Mouse (Mus musculus) inflammation-experienced regulatory T-cells, adult 6 months (primary cell): ENCODE results near the gene Cep152. TPM values are rescaled to one million over a fixed set of nuclear protein-coding genes. Genes with fewer than 3 reads are reported as not detected.

Source experiments
- ATAC-seq: one replicate; pipeline ENCODE4 v1.8.0; 2017
- polyA plus RNA-seq, 3 experiments: library from polyadenylated mRNA; unstranded; fragments of 100-300 nt; shearing (Covaris generic); gene quantifications; one replicate each; pipeline ENCODE4 v1.2.1; 2017

Gene Cep152
- polyA plus RNA-seq, 3 experiments from 2014 or later, result 5.0 to 5.8 (median 5.8) TPM

DNA sequence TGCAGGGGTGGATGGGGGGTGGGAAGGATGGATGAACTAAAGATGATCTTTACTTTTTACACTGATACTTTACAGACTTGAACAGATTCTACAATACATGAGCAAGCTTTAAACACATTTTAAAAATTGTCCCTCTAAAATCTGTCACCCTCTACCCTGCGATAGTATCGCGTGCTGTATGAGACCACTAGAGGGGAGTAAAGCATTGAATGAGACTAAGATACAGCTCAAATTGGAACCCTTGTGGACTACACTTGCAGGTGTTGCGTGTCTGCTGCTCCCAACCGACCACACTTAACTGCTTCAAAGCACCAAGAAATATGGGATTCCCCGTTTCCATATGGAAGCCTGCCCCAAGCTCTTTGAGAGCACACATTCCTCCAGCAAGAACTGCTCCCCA lies 69.1 kb downstream of the Cep152 start:
- no peak for ATAC-seq

DNA sequence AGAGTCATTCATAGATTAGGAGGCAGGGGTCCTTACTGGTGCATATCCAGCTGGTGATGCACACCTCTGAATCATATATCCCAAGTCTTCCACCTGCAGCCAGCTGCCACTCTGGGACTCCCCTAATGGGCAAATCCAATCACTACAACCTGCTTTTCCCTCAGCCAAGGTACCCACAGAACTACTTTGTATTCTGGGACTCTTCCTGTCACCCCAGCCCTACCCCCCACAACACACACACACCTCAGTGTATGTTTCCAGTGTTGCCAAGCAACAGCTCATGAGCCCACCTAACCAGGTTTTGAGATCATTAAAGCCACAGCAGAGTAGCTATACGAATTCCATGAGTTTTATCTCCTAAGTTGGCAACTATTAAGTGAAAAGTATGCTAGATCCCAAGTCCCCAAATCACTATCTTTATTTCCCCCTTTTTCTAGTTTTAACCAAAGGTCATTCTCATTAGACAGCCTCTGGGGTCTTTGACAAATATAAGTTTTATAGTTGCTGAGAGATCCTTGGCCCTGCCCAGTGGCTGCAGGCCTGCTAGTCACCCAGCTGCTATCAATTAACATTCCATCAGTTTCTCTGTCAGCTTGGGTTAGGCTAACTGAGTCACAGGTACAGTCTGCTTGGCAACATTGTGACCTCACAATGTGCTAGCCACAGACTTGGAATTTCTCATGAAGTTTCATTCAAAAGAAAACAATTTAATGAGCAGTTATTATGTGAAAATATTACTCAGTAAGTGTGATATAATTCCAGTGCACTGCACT lies 75.9 kb downstream of the Cep152 start:
- ATAC-seq, result no peak

DNA sequence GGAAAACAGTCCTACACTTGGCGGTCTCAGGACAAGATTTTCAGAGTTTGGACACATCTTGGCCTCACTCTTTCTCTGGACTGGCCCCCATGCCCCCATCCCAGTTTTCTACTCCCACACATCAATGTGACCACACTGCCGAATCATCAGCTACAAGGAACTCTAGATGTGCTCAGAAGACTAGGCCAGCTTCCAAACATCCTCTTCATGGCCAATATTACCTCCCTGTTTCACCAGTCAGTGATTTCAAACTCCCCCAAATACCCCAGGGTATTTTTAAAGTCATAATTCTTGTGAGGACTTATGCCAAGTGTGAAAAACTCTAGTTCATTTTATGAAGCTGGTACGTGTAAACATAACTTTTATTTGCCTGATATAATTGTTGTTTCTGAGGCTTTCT lies 79.9 kb downstream of the Cep152 start:
- no peak for ATAC-seq

DNA sequence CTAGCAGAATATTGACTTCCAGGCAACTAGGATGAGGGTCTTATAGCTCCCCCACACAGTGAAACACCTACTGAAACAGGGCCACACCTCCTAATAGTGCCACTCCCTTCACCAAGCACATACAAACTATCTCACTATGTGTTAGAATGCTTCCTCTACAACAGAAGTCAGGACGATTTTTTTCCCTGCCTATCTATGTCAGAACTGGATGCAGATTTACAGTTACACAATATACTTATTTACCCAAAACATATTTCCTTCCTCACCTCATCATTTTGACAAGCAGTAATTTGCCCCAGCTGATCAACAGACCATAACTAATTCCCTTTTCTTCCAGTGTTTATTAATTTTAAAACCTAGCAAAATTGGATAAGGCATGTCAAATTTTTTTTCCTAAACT lies 81.3 kb downstream of the Cep152 start:
- ATAC-seq, result no peak

DNA sequence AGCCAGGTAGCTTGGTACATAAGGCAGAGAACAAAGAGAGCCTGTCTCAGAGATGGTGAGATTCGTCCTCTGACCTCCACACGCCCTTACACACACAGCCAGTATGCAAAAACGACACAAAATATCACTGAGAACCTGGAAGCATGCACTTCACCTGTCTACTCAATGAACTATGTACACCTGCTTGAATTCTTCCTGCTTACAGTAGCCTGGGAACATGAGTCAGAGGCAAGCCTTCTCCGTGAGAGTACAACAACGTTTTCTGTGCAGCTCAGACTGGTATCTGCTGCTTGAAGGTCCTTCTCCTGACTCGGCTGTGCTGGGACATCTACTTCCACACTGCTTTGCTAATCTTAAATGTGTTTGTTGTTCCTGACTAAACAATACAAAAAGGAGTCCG lies 83.5 kb downstream of the Cep152 start:
- no peak for ATAC-seq

DNA sequence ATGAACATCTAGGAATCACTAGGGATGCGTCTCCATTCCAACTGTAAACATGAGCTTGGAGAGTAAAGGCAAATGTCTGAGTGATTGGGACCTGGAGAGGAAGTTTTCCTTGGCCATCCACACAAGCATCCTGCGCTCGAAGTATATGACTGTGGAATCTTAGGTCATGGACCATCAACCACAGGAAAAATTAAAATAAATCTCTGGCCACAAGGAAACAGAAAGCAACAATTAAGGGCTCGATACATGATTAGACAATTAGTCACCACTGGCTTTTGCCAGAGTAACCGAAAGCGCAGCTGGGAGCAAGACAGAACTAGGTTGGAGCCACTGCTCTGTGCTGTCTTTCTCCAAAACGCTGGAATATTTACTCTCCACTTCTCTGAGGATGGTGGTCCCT lies 84.3 kb downstream of the Cep152 start:
- ATAC-seq, result no peak

DNA sequence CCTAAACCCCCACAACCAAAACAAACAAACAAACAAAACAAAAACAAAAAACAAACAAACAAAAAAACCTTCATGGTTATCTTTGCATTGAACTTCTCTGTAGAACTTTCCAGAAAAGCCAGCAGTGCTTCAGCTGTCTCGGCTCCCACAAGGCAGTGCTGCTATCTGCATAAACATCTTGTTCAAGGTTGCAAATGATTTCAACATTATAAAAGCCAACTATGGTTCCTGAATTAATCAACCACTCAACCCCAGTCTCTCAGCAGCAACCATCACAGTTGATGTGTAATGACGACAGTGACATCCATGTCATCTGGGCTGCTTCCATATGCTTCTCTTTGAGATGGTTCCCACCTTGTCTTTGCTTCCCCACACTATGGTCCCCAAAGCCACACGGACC lies 85.3 kb downstream of the Cep152 start:
- no peak for ATAC-seq

DNA sequence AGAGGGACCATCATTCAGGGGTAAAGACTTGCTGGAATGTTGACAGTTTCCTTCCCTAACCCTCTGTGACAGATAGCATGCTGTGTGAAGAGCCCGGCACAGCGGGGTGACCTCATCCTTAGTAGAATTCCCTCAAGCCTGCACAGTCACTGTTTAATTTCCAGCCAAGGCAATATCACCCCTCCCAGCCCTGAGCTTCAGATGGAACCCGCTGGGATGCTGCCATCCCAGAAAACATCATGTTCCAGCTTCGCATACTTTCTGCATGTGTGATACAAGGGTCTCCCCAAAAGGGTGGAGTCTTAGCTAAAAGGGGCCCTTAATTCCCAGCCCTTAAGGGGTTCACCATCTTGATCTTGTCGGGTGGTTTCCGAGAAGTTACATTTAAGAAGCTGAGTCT lies 94.2 kb downstream of the Cep152 start:
- ATAC-seq, result no peak

DNA sequence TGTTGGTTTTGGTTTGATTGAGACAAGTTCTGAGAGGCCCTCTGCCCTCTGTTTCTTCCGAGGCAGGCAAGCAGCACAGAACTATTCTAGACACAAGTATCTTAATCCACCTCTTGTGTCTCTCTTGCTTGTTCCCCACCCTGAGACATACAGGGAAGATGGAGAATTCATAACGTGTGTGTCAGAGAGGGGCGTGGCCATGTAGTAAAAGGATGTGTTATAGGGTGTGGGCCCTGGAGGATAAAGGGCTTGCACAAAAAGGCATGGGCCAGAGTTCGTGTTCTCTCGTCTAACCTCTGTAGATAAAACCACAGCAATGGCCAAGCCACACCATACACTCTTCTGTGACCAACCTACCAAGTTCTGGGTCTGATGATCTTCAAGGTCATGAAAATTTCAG lies 98.3 kb downstream of the Cep152 start:
- no peak for ATAC-seq

DNA sequence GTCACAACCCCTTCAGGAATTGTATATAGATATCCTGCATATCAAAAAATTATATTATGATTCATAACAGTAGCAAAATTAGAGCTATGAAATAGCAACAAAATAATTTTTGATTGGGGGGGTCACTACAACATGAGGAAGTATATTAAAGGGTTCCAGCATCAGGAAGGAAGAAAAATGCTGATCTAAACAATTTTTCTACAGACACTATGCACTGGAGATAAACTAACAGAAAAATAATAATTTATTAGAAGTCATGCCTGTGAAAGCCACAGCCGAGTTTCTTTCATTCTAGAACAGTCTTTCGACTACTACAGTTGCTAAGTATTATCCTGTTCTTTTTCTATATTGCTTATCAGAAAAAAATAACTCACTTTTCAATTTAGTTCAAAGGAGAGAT lies 99.4 kb downstream of the Cep152 start:
- no peak for ATAC-seq

DNA sequence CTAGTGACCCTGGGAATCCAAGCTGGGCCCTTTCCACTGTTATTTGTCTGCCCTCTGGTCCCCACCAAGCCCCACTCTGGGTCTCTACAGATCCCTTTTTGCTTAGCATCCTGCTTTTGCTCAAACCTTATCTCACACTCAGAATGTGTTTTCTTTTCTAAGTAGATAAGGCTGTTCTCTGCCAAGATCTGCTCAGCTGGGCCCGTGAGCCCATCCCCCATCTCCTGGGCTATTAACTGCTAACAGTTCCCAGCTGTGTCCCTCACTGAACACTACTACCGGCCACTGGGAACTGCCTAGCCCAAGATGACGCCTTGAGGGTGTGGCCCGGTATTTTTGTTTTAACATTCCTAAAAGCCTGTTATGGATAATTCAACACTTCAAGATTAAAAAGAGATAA lies 108.3 kb downstream of the Cep152 start:
- no peak for ATAC-seq

DNA sequence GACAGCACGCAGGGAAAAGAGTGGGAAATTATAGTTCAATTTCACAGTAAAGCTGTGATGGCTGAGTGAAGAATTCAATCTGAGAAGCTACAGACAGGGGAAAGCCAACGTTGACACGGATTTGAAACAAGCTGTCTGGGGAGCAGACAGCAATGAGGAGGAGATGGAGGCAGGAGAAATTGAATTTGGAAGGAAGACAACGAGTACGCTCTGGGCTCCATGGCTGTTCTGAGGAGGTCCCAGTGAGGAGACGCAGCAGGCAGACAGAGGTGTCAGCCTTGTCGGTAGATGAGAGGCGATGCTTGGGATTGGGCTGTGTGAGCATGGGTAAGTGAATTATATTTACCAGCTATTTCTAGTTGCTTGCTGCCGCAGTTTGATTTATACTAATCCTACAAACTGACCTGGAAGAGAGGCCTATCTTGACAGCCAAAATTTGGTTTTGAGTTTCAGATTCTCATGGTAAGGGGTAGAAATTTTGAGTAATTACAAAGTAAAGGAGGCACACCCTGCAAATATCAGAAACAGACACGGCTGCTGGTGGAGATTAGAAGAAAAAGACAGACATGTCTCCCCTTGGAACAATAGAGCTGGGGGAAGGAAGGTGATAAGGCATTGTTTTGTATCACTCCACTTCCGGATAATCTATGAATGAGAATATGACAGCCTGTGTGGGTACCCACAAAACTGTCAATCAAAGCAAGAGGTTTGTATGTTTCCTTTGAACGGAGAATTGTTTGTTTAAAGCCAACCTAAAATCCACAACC lies 109.4 kb downstream of the Cep152 start:
- ATAC-seq, result no peak

DNA sequence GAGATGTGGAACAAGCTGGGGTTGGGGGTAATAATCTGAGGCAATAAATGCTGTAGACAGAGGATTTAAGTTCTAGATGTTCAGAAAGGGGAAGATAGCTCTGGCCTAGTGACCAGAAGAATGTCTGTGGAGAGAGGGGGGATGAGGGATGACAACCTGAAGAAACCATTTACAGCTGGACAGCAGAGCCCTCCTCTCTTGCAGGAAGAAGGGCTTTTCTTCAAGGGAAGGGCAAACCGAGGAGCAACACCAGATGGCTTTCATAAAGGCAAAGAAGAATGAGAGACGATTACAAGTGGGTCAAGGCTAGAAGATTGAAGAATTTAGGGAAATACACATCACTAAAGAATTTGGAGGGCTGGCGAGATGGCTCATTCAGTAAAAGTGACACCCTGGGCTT lies 110.5 kb downstream of the Cep152 start:
- no peak for ATAC-seq

Other genes with a start within 250 kb of the Cep152 start
- gene Gm9913, start 120.0 kb downstream of the Cep152 start, polyA plus RNA-seq, result not detected
- not detected for gene Fbn1, start 117.1 kb downstream of the Cep152 start, polyA plus RNA-seq
- 1 to 10 TPM; 6.8 to 7.4 (median 6.8) TPM for gene Eid1, start 48.0 kb upstream of the Cep152 start, polyA plus RNA-seq
- under 1 TPM in 1 of 3 experiments, not detected in 2; 0.19 TPM for gene Shc4, start 99.0 kb upstream of the Cep152 start, polyA plus RNA-seq
- gene Secisbp2l, start 157.8 kb upstream of the Cep152 start, polyA plus RNA-seq, result 10 to 100 TPM; 23.0 to 26.0 (median 24.1) TPM
- gene Galk2, start 234.0 kb upstream of the Cep152 start, polyA plus RNA-seq, result 10 to 100 TPM; 71.7 to 87.5 (median 71.8) TPM
- 100 to 1,000 TPM in 1 of 3 experiments, 10 to 100 TPM in 2; 80.3 to 114 (median 87.5) TPM for gene Cops2, start 234.0 kb upstream of the Cep152 start, polyA plus RNA-seq